Mouse (Mus musculus): ENCODE measurements at regions not wholly inside any gene's neighbourhood (a gene's known extent, or its start where the extent isn't known, plus 50 kb on each side); places are given as distances from the start of the nearest gene placed in this dataset.

GRCm38 (mm10) chr4:124028061-124028460, 110.2 kb upstream of the 4930535I16Rik start:
- Histone ChIP-seq H3K9me3 (ENCODE audit: low read length) (no peaks in the 10 kb centered on the region), H3K27ac (no peak overlapping the region), H3K4me3 (ENCODE audit: low read length) (no peak overlapping the region), H3K4me2 (ENCODE audit: low read depth, low read length) (no peak overlapping the region), H3K4me1 (ENCODE audit: insufficient read depth, low read length) (no peaks in the 10 kb centered on the region), H3K9ac (replicated peaks; ENCODE audit: low read length) (no peak overlapping the region), H3K36me3 (ENCODE audit: insufficient read depth, low read length) (no peaks in the 10 kb centered on the region), H3K27me3 (ENCODE audit: insufficient read depth, low read length) (no peaks in the 10 kb centered on the region)
- no peak for TF ChIP-seq CTCF (IDR thresholded peaks at IDR 0.05; ENCODE audit: low read depth)
- DNase-seq (ENCODE audit: low spot score) (no peak), ATAC-seq (no peak)
- 78% methylated on average over 12 of the region's 12 CpGs for WGBS

GRCm38 (mm10) chr4:124016401-124016800, 98.6 kb upstream of the 4930535I16Rik start:
- WGBS: 59% methylated on average over 3 of the region's 3 CpGs
- Histone ChIP-seq H3K9me3 (ENCODE audit: low read length) (no peaks in the 10 kb centered on the region), H3K36me3 (ENCODE audit: insufficient read depth, low read length) (no peaks in the 10 kb centered on the region), H3K27me3 (ENCODE audit: insufficient read depth, low read length) (no peaks in the 10 kb centered on the region), H3K4me3 (ENCODE audit: low read length) (no peak overlapping the region), H3K9ac (replicated peaks; ENCODE audit: low read length) (no peak overlapping the region), H3K4me1 (ENCODE audit: insufficient read depth, low read length) (no peaks in the 10 kb centered on the region), H3K4me2 (ENCODE audit: low read depth, low read length) (no peak overlapping the region), H3K27ac (no peak overlapping the region)
- TF ChIP-seq CTCF (IDR thresholded peaks at IDR 0.05; ENCODE audit: low read depth): no peak
- no peak for ATAC-seq
- DNase-seq (ENCODE audit: low spot score): peak; percentile 13

GRCm38 (mm10) chr4:124015323-124015722, 97.5 kb upstream of the 4930535I16Rik start:
- Histone ChIP-seq H3K9ac (replicated peaks; ENCODE audit: low read length) (no peak overlapping the region), H3K4me2 (ENCODE audit: low read depth, low read length) (no peak overlapping the region), H3K9me3 (ENCODE audit: low read length) (no peaks in the 10 kb centered on the region), H3K27ac (no peak overlapping the region), H3K4me1 (ENCODE audit: insufficient read depth, low read length) (no peaks in the 10 kb centered on the region), H3K4me3 (ENCODE audit: low read length) (no peak overlapping the region), H3K27me3 (ENCODE audit: insufficient read depth, low read length) (no peaks in the 10 kb centered on the region), H3K36me3 (ENCODE audit: insufficient read depth, low read length) (no peaks in the 10 kb centered on the region)
- no peak for TF ChIP-seq CTCF (IDR thresholded peaks at IDR 0.05; ENCODE audit: low read depth)
- 63% methylated on average over 6 of the region's 6 CpGs for WGBS
- ATAC-seq (no peak), DNase-seq (ENCODE audit: low spot score) (no peak)

- no peaks in the 10 kb centered on the region for H3K36me3 ChIP-seq (ENCODE audit: insufficient read depth, low read length)
- 71% methylated on average over 6 of the region's 6 CpGs for WGBS
- no peaks in the 10 kb centered on the region for H3K9me3 ChIP-seq (ENCODE audit: low read length)
- ATAC-seq (no peak), DNase-seq (ENCODE audit: low spot score) (no peak)
- H3K4me2 ChIP-seq (ENCODE audit: low read depth, low read length): no peak overlapping the region
- no peak overlapping the region for H3K9ac ChIP-seq (replicated peaks; ENCODE audit: low read length)
- H3K27me3 ChIP-seq (ENCODE audit: insufficient read depth, low read length): no peaks in the 10 kb centered on the region
- no peak for TF ChIP-seq CTCF (IDR thresholded peaks at IDR 0.05; ENCODE audit: low read depth)
- H3K27ac ChIP-seq: no peak overlapping the region
- H3K4me1 ChIP-seq (ENCODE audit: insufficient read depth, low read length): no peaks in the 10 kb centered on the region
- H3K4me3 ChIP-seq (ENCODE audit: low read length): no peak overlapping the region
These were observed 94.6 kb upstream of the 4930535I16Rik start for GRCm38 (mm10) chr4:124012406-124012805.

- Histone ChIP-seq H3K36me3 (ENCODE audit: insufficient read depth, low read length) (no peaks in the 10 kb centered on the region), H3K9ac (replicated peaks; ENCODE audit: low read length) (no peak overlapping the region), H3K9me3 (ENCODE audit: low read length) (no peaks in the 10 kb centered on the region), H3K4me3 (ENCODE audit: low read length) (no peak overlapping the region), H3K4me1 (ENCODE audit: insufficient read depth, low read length) (no peaks in the 10 kb centered on the region), H3K27ac (no peak overlapping the region), H3K27me3 (ENCODE audit: insufficient read depth, low read length) (no peaks in the 10 kb centered on the region), H3K4me2 (ENCODE audit: low read depth, low read length) (no peak overlapping the region)
- WGBS: 100% methylated on average over 1 of the region's 1 CpGs
- TF ChIP-seq CTCF (IDR thresholded peaks at IDR 0.05; ENCODE audit: low read depth): no peak
- ATAC-seq (no peak), DNase-seq (ENCODE audit: low spot score) (no peak)
These were observed 90.9 kb upstream of the 4930535I16Rik start for GRCm38 (mm10) chr4:124008725-124009124.

- Histone ChIP-seq H3K27ac (no peak overlapping the region), H3K4me1 (ENCODE audit: insufficient read depth, low read length) (no peaks in the 10 kb centered on the region), H3K4me2 (ENCODE audit: low read depth, low read length) (no peak overlapping the region), H3K27me3 (ENCODE audit: insufficient read depth, low read length) (no peaks in the 10 kb centered on the region), H3K36me3 (ENCODE audit: insufficient read depth, low read length) (no peaks in the 10 kb centered on the region), H3K4me3 (ENCODE audit: low read length) (no peak overlapping the region), H3K9me3 (ENCODE audit: low read length) (no peaks in the 10 kb centered on the region), H3K9ac (replicated peaks; ENCODE audit: low read length) (no peak overlapping the region)
- ATAC-seq (no peak), DNase-seq (ENCODE audit: low spot score) (peak; percentile 61)
- 55% methylated on average over 17 of the region's 17 CpGs for WGBS
- no peak for TF ChIP-seq CTCF (IDR thresholded peaks at IDR 0.05; ENCODE audit: low read depth)
These were observed 87.9 kb upstream of the 4930535I16Rik start for GRCm38 (mm10) chr4:124005626-124006315.

GRCm38 (mm10) chr4:124002760-124003159, 84.9 kb upstream of the 4930535I16Rik start:
- Histone ChIP-seq H3K27ac (no peak overlapping the region), H3K4me3 (ENCODE audit: low read length) (no peak overlapping the region), H3K9me3 (ENCODE audit: low read length) (no peaks in the 10 kb centered on the region), H3K9ac (replicated peaks; ENCODE audit: low read length) (no peak overlapping the region), H3K4me2 (ENCODE audit: low read depth, low read length) (no peak overlapping the region), H3K36me3 (ENCODE audit: insufficient read depth, low read length) (no peaks in the 10 kb centered on the region), H3K27me3 (ENCODE audit: insufficient read depth, low read length) (no peaks in the 10 kb centered on the region), H3K4me1 (ENCODE audit: insufficient read depth, low read length) (peaks cover 3% of the 10 kb centered on the region; the same call in 1 of the 2 replicates)
- no peak for ATAC-seq
- TF ChIP-seq CTCF (IDR thresholded peaks at IDR 0.05; ENCODE audit: low read depth): no peak
- WGBS: 55% methylated on average over 6 of the region's 6 CpGs
- no peak for DNase-seq (ENCODE audit: low spot score)
